Mouse (Mus musculus) activated CD4-positive, CD25-positive, alpha-beta regulatory T cell, adult 4 months (primary cell): Measurements from ENCODE around the gene Fam198a. TPM values are rescaled to one million over a fixed set of nuclear protein-coding genes. Genes with fewer than 3 reads are reported as not detected.
"Not testable (repeated sequence)": the region's sequence is repeated elsewhere in the genome, so short reads cannot be mapped to it uniquely, and the experiment has no call there.

Source experiments
- ATAC-seq: one replicate; pipeline ENCODE4 v1.8.0; 2017
- polyA plus RNA-seq, 2 experiments: library from polyadenylated mRNA; unstranded; fragments of 100-300 nt; shearing (Covaris generic); gene quantifications; one replicate each; pipeline ENCODE4 v1.2.1; 2017

Fam198a gene
- polyA plus RNA-seq, 2 experiments from 2014 or later = not detected

DNA sequence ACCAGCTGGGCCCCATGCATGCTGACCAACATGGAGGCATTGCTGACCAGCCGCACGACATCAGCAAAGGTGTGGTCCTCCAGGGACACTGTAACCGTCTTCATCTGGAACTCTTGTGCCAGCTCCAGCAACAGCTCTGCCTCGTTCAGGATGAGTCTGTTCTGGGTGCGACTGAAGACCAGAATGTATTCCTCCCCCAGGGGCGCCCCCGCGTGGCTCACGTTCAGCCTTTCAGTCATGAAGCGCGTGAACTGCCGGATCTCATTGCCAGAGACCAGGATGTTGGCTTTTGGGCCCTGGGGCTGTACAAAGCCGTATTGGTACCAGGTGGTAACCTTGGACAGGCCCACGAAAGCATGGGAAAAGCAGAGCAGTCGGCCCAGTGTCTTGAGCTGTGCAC is 31.9 kb downstream of the Fam198a start:
- ATAC-seq = no peak

DNA sequence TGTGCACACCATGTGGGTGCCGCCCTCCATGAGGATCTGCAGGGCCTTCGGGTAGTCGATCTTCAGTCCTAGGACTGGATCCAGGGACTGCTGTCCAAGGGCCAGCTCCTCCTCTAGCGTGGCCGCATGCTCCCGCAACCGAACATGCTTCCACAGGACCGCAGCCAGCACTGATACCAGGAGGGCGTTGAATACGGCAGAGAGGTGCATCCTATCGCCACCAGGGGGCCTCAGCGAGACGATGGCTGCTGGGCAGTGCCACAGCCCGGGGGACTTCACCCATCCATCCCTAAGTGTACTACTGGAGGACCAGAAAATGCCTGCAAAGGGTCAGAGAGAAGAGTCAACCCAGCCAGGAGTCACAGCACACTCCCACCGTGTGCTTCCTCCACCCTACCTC is 32.7 kb downstream of the Fam198a start:
- ATAC-seq = no peak

DNA sequence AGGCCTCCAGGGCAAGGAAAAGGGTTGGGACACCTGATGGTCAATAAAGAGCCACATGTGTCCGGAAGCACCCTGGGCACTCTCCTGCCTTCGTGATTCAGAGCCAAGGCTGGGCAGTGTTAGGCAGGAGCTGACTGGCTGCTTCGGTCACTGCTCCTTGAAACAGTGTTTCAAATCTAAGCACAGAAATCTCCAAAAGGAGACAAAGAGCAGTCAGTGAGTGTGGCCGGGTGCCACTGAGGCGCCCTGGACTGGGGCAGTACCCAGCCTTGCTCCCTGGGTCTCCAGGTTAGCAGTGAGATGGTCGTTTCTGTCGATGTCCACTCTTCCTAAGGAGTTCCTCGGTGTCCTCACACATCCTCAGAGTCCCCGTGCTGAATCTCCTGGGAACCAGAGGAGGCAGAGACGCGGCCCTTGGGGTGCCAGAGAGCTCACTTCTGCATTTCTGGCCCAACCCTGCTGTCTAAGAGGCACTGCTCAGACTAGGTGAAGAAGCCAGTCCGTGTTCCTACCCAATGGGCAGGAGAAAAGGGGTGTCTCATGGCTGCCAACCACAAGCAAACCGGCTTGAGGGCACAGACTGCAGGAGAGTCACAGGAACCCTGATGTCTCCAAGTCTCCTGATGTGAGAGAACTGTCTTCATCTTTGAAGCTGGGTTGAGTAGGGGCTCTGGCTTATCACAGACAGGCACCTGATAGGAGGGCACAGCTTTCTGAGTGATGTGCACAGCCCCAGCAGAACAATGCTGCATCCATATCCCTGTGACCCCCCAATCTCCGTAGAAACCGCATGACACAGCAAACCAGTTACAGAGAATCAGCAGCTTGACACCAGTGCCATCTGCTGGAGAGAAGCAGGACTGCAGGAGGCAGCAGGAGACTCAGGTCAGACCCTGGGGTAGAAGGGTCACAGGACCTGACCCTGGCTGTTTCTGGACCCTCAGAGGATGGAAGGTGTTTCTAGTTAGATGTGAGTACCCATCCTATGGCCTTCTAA is 34.0 kb downstream of the Fam198a start:
- ATAC-seq = no peak

DNA sequence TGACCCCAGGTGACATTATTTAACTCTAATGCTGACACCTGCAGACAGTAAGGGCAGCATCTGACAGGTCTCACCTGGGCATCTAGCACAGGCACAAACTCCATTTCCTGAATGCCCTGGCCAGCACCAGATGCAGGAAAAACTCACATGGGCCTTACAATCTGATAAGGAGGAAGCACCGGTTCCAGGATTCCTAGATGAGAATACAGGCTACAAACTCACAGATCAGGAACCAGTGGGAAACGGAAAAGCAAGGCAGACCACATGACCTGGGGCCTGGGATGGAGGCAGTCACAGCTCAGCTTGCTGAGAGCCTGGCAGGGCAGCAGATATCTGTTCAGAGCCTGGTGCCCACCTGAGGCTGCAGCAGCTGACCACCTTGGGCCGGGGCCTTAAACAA is 38.1 kb downstream of the Fam198a start:
- ATAC-seq = no peak

DNA sequence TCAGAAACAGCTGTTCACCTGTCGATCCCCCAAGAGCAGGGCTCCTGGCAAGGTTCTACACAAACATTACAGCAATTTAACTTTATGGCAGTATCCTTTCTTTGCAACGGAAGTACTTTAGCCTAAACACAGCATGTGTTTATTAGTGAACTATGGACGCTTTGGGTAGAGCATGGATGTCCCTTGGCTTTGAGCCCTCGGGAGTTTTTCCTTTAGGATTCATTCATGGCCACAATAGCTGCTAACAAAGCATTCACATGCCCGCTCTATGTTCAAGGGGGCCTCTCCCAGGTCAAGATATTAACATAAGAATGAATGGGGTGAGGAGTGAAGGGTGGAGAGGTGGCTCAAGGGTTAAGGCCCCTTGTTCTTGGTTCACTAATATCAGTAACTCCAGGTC is 38.7 kb downstream of the Fam198a start:
- ATAC-seq = no peak

DNA sequence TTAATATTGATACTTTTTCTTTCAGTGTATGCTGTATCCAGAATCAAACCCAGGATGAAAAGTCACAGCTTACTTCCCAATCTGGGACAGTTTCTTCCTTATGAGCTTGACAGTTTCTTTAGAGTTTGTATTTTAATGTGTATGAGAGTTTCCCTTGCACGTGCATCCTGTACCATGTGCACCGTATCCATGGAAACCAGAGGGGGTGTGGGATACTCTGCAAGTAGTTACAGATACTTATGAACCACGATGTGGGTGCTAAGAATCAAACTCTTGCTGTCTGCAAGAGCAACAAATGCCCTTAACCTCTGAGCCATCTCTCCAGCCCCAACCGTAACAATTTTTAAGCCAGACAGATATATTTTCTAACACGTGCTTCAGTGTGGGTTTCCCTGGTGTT is 40.3 kb downstream of the Fam198a start:
- ATAC-seq = no peak

DNA sequence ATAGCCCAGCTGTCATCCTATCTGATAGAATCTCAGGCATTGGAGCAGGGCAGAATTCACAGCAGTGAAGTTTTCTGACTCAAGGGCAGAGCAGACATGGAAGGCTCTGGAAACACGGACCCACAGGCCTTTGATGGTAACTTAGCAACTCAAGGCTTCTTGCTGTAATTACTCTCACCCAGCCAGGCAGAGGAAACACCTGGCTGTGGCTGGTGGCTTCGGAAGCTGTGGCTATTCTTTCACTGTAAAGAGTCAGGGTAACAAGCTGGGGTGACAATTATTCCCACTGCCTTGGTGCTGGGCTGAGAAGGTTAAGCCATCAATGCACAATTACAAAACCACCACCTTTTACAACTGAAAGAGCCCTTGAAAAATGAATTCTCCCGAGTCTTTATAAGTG is 42.3 kb downstream of the Fam198a start:
- no peak for ATAC-seq

DNA sequence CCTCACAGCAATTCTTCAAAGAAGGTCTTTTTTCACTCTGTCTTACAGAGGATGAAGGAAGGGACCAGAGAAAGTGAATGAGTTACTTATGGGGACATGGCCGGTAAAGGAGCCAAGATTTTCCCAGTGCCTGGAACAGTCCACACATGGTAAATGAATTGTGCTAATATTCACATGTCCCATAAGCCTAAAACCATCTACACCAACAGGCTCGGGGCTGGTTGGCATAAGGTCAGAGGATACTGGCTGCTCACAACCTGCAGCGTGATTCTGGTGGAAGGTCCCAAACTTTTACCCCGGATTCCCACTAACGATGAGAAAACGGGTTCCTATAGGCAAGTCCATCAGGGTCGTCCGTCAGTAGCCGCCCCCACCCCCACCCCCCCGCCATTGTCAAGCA is 44.3 kb downstream of the Fam198a start:
- ATAC-seq = no peak

DNA sequence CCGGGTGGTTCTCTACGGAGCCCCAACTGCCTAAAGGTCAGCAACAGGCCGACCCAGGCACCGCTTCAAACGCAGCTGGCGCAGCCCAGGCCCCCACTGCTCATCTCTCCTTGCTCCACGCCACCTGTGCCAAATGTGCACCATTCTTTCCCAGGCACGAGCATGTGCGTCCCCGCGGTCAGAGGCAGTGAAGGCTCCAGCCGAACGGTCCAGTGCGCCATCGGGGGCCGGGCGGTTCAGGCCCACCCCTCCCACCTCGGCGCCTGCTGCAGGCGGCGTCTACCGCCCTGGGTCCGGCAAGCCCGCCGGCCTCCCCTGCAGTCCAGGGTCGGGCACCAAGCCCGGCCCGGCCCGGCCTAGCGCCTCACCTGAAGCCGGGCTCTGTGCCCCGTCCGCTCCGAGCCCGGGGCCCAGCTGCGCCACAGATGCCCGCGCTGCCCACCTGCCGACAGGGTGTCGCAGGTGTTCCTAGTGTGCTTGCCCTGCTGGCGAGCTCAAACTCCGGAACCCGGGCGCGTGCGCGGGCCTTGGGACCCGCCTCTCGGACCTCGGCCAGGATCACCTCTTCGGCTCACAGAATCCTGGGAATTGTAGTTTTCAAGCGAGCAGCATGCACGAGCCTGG is 44.8 kb downstream of the Fam198a start:
- no peak for ATAC-seq

DNA sequence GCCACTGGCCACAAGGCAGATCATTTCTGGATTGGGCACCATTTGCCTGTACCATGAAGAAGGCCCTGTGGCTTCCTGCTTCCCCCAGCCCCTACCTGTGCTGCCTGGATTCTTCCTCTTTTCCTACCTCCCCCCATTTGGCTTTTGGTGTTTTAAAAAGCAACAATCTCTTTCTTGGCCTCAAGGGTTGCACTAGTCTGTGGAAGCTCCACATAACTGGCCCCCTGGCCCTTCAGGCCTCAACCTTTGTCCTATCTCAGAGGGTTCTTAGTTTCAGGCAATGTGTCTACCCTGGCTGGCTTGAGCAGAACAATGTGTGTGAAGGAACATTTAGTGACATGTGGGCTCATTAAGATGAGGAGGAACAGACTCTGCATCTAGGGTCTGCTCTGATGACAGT is 46.2 kb downstream of the Fam198a start, which contains the start of gene Pomgnt2:
TSS of gene Pomgnt2 (minus strand) at position 101 of the 400 bp plus-strand sequence.
- ATAC-seq = no peak

DNA sequence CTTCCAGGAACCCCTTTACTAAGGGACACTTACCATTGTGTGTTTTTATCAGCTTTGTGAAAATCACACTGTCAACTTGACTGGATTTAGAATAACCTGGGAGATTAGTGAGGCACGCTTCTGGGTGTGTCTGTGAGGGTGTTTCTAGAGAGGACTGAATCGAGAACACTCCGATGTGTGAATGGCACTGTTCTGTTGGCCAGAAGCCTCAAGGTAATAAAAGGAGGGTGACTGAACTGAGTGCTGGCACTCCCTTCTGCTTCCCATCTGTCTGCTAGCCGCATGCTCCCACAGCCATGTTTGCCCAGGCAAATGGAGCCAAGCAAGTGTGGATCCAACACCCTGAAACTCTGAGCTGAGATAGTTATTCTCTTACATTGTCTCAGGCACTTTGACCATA is 47.2 kb downstream of the Fam198a start:
- ATAC-seq = no peak

DNA sequence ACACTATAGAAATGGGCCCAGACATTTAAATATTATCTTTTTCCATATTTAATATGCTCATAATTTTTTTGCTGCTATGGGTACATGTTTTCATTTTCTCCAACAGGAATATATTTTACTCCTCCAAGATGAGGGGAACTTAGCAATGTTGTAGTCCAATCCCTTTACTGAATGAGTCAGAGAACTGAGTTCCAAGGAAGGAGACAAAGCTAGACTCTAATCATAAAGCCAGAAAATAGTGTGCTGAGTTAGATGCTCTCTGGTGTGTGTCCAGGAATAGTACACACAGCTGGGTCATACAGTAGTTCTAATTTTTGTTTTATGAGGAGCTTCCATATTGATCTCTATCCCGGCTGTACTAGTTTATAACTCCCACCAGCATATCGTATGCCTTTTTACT is 55.4 kb downstream of the Fam198a start:
- no peak for ATAC-seq

DNA sequence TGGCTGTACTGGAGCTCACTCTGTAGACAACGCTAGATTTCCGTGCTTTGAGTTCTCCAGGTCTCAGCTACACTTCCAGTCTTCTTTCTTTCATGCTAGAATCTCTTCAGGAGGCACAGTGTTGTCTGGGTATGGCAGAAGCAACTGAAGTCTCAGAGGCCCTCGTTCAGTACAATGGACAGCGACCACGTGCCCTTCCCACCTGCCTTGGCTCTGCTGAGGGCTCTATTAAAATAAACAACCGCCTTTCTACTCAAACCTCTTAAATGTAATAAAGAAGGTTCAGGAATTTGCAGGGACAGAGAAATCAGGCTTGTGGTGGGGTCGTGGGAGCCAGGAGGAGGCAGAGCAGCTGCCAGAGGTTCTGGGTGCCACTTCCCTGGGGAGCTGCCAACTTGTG is 55.8 kb downstream of the Fam198a start:
- ATAC-seq = no peak

DNA sequence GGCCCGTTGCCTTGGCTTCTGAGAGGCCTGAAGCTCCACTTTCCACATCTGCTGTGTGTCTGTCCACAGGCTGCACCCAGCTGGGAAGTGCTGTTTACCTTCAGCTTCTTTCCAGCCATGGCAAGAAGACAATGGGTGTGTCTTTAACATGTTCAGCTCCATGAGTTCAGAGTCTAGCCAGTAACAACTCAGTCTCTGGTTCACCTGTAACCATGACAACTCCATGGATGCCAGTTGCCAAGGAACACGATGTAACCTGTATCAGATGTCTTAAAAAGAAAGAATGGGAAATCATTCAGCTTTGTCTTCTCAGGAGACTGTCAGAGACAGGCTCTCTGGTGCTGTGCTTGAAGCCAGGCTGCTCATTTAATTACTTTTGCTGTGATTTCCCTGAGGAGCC is 58.1 kb downstream of the Fam198a start:
- no peak for ATAC-seq

DNA sequence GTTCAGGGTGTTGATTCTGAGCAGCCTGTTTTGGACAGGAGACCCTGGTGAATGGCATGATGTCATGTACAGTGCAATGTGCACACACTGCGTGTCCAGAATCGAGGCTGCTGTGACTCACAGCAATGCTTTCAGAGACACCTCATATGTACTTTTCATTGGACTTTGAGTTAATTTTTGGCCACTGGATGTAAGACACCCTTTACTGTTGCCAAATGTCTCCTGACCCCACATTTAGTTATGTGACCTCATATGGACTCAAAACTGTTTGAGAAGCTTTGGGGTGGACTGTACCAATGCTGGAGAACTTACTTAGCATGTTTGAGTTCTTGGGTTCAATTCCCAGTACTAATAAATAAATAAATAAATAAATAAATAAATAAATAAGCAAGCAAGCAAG is 60.0 kb downstream of the Fam198a start:
- no peak for ATAC-seq

DNA sequence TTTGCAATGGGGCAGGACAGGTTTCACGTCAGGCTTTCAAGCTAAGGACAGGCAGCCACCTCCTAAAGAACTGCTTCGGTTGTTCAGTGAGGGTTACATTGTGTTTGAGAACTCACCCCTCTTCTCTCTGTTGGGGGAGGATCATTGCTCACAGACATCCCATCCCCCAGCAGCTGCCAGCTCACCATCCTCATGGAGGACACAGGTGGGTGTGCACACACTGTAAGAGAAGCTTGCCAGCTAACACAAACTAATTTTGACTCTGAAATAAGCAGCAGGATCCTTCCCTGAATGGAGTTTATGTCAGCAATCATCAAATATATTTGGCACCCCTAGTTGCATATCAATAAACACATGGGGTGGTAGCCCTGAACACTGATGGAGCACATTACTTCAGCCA is 62.0 kb downstream of the Fam198a start:
- no peak for ATAC-seq

DNA sequence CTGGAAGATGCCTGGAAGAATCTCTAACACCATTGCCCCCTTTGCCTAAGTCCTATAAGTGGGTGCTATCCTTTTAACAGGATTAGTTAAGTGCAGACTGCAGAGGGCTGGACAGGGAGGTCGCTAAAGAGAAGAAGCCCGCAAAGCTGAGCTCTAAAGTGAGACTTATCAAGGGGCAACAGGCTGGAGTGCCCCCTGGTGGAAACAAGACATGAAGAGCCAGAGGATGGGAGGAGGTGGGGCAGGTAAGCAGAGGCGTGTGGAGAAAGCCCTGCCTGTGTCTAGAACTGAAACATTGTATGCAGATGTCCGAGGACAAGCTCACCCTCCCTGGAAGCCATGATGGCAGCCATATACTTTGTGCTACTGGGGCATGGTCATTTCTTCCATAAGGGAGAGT is 62.8 kb downstream of the Fam198a start:
- ATAC-seq = no peak

DNA sequence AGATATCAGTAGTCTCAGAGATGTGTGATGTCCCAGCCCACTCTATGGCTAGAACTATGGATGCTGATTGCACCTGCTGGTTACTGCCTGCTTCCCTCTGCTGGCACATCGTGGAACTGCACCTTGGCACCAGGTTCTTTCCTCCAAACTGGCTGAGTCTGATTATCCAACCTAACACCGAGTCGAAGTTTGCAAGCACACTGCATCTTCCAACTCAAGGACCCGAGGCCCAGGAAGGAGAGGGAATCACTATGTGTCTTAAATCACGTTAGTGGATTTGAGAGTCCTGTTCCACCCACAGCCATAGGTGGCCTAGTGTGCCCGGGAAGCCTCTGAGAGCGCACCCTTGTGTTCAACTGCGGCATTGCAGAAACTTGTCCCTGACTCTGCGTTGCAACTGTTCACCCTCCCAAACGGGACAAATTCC is 63.5 kb downstream of the Fam198a start:
- peak; percentile 43 for ATAC-seq

DNA sequence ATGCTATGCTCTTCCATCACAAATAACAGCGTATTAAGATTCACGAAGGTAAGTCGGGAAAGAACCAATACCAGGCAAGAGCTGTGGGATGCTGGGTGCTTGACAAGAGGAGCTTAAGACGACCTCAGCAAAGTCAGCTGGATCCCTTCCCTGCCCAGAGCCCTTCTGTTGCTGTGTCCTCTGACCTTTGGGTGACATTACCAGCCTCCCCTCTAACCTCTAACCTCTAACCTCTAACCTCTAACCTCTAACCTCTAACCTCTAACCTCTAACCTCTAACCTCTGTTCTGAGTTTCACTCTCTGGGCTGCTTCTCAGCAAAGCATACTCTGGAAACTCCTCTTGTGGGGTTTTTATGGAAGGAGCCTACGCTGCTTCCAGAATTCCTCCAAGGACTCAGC is 67.3 kb downstream of the Fam198a start:
- no peak for ATAC-seq

DNA sequence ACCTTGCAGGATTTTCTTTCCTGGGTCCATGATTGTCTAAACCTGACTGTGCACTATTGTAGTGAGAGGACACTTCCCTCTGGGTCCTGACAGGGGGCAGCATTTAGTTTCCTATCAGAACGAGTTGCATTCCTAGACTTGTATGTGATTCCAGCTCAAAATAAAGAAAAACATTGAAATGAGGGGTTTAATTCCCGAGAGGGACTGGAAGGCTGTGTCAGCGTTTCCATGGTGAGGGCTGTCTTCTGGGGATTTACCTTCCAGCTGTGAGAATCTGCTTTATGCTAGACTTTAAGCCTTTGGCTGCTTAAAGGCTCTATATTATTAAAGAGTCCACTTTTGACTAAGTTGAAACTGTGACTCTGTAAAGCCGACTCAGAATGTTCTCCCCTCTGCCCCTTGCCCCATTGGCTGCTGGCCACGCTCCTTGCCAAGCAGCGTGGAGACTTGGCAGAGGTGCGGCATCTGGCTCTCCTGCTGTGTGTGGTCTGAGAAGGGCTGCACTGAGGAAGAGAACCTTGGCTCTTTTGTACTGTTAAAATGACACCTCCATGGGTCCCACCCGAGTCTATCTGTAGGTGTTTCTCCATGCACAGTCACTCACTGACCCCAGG is 68.1 kb downstream of the Fam198a start:
- no peak for ATAC-seq

DNA sequence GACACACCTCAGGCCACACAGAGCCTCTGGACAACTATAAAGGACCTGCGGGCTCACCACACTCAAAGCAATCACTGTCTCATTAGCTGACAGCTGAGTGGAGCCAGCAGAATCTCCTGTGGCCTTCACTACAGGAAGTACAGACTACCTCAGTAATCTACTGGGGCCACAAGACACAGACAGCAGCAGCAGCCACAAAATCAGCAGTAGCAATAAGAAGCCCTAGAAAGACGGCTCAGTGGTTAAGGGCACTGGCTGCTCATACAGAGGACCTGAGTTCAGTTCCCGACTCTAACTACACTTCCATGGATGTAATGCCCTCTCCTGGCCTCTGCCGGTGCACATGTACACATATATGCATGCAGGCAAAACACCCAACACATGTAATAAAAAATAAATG is 69.5 kb downstream of the Fam198a start:
- no peak for ATAC-seq

DNA sequence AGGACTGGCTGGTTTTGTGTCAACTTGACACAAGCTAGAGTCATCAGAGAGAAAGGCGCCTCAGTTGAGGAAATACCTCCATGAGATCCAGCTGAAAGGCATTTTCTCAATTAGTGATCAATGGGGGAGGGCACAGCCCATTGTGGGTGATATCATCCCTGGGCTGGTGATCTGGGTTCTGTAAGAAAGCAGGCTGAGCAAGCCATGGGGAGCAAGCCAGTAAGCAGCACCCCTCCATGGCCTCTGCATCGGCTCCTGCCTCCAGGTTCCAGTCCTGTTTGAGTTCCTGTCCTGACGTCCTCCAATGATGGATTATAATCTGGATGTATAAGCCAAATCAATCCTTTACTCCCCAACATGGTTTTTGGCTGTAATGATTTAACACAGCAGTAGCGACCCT is 70.4 kb downstream of the Fam198a start:
- not testable (repeated sequence) for ATAC-seq

DNA sequence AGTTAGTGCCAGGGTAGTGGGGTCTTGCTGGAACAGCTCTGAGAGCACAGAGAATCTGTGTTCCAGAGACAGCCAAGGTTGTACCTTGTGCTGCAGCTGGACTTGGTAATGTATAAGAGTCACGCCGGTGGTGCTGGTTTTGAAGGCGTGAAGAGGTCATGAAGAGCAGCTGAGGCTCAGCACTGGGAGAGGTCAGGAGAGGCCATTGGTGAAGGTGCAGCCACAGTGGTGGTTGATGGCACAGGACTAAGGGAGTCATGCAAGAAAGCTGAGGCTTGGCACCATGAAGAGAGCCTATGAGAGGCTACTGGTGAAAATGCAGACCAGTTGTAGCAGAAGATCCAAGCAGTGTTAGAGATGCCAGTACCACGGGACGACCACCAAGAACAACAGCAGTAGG is 70.8 kb downstream of the Fam198a start:
- no peak for ATAC-seq

DNA sequence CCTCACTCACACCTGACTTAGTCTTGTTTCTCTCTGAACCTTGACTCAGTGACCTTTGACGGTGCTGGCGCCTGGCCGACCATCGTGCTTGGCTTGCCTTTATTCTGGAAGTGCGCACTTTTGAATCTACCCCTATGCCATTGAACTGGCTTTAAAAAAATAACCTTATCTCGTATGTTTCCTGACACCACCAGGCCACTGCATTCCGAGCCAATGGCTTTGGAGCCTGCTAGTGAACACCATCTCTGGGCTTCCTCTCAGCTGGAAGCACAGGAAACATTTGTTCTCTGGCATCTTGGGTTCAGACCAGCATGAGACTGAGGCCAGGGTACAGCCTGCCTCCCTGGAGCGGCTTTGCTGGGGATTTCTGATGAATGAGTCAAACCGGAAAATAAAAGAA is 72.0 kb downstream of the Fam198a start:
- ATAC-seq = no peak
